Mouse (Mus musculus): ENCODE measurements around the gene Gm12845. TPM values are rescaled to one million over a fixed set of nuclear protein-coding genes. Genes with fewer than 3 reads are reported as not detected.

The Gm12845 gene
- not detected in 2 replicates for polyA plus RNA-seq (2015; fragmentation: Nextera tagmentation; extraction: Ambion mirVana)

GRCm38 (mm10) chr4:117724112-117724511 lies at the start of gene Gm12845:
Gm12845 (plus strand) TSS chr4:117724412.
- Histone ChIP-seq H3K9me3 (replicated peaks; ENCODE audit: control insufficient read depth, low read length) (no peaks in the 10 kb centered on the region), H3K27me3 (ENCODE audit: control insufficient read depth, insufficient read depth, low read depth, low read length) (no peaks in the 10 kb centered on the region), H3K4me1 (ENCODE audit: control insufficient read depth, low read depth, low read length) (no peaks in the 10 kb centered on the region), H3K4me2 (ENCODE audit: low read depth, low read length) (no peak within 1 kb of the TSS), H3K36me3 (ENCODE audit: control insufficient read depth, insufficient read depth) (no peaks in the 10 kb centered on the region), H3K9ac (ENCODE audit: low read depth, low read length) (no peak within 1 kb of the TSS), H3K4me3 (ENCODE audit: low read depth, low read length) (no peak within 1 kb of the TSS), H3K27ac (ENCODE audit: low read length) (no peak within 1 kb of the TSS)
- 53% methylated on average over 1 of the region's 1 CpGs for WGBS (ENCODE audit: insufficient replicate concordance)
- ATAC-seq (ENCODE audit: low read depth), result no peak

- H3K27ac ChIP-seq (ENCODE audit: low read length), result no peak overlapping the region
- no peak overlapping the region for H3K9ac ChIP-seq (ENCODE audit: low read depth, low read length)
- H3K27me3 ChIP-seq (ENCODE audit: control insufficient read depth, insufficient read depth, low read depth, low read length), result no peaks in the 10 kb centered on the region
- H3K36me3 ChIP-seq (ENCODE audit: control insufficient read depth, insufficient read depth), result peaks cover 15% of the 10 kb centered on the region
- H3K4me2 ChIP-seq (ENCODE audit: low read depth, low read length), result no peak overlapping the region
- H3K9me3 ChIP-seq (replicated peaks; ENCODE audit: control insufficient read depth, low read length), result no peaks in the 10 kb centered on the region
- H3K4me3 ChIP-seq (ENCODE audit: low read depth, low read length), result no peak overlapping the region
- H3K4me1 ChIP-seq (ENCODE audit: control insufficient read depth, low read depth, low read length), result peaks cover 4% of the 10 kb centered on the region
- no peak for ATAC-seq (ENCODE audit: low read depth)
- 13% methylated on average over 3 of the region's 3 CpGs for WGBS (ENCODE audit: insufficient replicate concordance)
Observed at GRCm38 (mm10) chr4:117676903-117677302, 47.3 kb upstream of the Gm12845 start.

- no peak for ATAC-seq (ENCODE audit: low read depth)
- no peaks in the 10 kb centered on the region; the same call in none of the 2 replicates for H3K36me3 ChIP-seq (ENCODE audit: control insufficient read depth, insufficient read depth)
- no peak overlapping the region; the same call in 1 of the 2 replicates for H3K4me3 ChIP-seq (ENCODE audit: low read depth, low read length)
- no peaks in the 10 kb centered on the region for H3K9me3 ChIP-seq (replicated peaks; ENCODE audit: control insufficient read depth, low read length)
- no peaks in the 10 kb centered on the region for H3K27me3 ChIP-seq (ENCODE audit: control insufficient read depth, insufficient read depth, low read depth, low read length)
- H3K4me1 ChIP-seq (ENCODE audit: control insufficient read depth, low read depth, low read length), result peaks cover 7% of the 10 kb centered on the region
- 71% methylated on average over 6 of the region's 6 CpGs for WGBS (ENCODE audit: insufficient replicate concordance)
- no peak overlapping the region for H3K27ac ChIP-seq (ENCODE audit: low read length)
- no peak overlapping the region for H3K9ac ChIP-seq (ENCODE audit: low read depth, low read length)
- H3K4me2 ChIP-seq (ENCODE audit: low read depth, low read length), result peak overlapping the region; percentile 77
Observed at GRCm38 (mm10) chr4:117680963-117681362, 43.2 kb upstream of the Gm12845 start.

DNA sequence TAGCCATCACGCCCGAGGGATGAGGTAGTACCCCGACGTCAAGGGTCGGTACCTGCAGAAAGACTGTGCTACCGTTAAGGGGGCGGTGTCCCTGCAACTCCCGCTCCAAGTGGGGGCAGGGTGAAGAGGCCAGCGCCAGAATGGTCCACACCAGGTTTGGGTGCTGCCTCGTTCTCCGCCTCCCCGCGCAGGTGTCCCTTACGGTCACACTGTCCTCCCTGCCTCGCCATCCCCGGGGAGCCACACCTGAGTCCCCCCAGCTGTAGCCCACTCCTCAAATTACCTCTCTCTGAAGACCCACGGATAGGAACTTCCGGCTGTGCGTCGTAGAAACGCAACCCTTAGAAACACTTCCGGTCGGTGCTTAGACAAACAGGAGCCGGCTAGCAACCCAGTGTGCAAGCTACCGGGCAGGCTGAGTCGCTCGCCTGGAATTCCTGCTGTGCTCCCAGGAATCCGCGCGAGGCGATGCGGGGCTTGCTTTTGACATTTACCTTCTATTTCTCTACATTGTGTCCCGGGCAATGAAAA lies 42.2 kb upstream of the Gm12845 start, which contains the start of gene Dmap1:
Dmap1 (minus strand) TSS at position 343 of the 531 bp plus-strand sequence.
- peaks cover 7% of the 10 kb centered on the region for H3K4me1 ChIP-seq (ENCODE audit: control insufficient read depth, low read depth, low read length)
- H3K9me3 ChIP-seq (replicated peaks; ENCODE audit: control insufficient read depth, low read length), result no peaks in the 10 kb centered on the region
- H3K27ac ChIP-seq (ENCODE audit: low read length), result peak within 1 kb of the TSS; percentile 37
- H3K36me3 ChIP-seq (ENCODE audit: control insufficient read depth, insufficient read depth), result no peaks in the 10 kb centered on the region; the same call in 1 of the 2 replicates
- WGBS (ENCODE audit: insufficient replicate concordance), result 0% methylated on average over 33 of the region's 33 CpGs
- no peaks in the 10 kb centered on the region for H3K27me3 ChIP-seq (ENCODE audit: control insufficient read depth, insufficient read depth, low read depth, low read length)
- peak within 1 kb of the TSS; percentile 77 for H3K4me2 ChIP-seq (ENCODE audit: low read depth, low read length)
- ATAC-seq (ENCODE audit: low read depth), result peak; percentile 85
- peak within 1 kb of the TSS; percentile 84 for H3K4me3 ChIP-seq (ENCODE audit: low read depth, low read length)
- peak within 1 kb of the TSS; percentile 88 for H3K9ac ChIP-seq (ENCODE audit: low read depth, low read length)

- peak overlapping the region; percentile 88 for H3K9ac ChIP-seq (ENCODE audit: low read depth, low read length)
- H3K27me3 ChIP-seq (ENCODE audit: control insufficient read depth, insufficient read depth, low read depth, low read length), result no peaks in the 10 kb centered on the region
- ATAC-seq (ENCODE audit: low read depth), result no peak
- H3K4me3 ChIP-seq (ENCODE audit: low read depth, low read length), result peak overlapping the region; percentile 84
- H3K4me1 ChIP-seq (ENCODE audit: control insufficient read depth, low read depth, low read length), result peaks cover 7% of the 10 kb centered on the region
- H3K36me3 ChIP-seq (ENCODE audit: control insufficient read depth, insufficient read depth), result no peaks in the 10 kb centered on the region; the same call in 1 of the 2 replicates
- H3K27ac ChIP-seq (ENCODE audit: low read length), result no peak overlapping the region
- peak overlapping the region; percentile 77 for H3K4me2 ChIP-seq (ENCODE audit: low read depth, low read length)
- no peaks in the 10 kb centered on the region for H3K9me3 ChIP-seq (replicated peaks; ENCODE audit: control insufficient read depth, low read length)
Observed at GRCm38 (mm10) chr4:117682463-117682862, 41.7 kb upstream of the Gm12845 start.

GRCm38 (mm10) chr4:117683048-117683768 lies 41.0 kb upstream of the Gm12845 start:
- Histone ChIP-seq H3K9ac (ENCODE audit: low read depth, low read length) (no peak overlapping the region), H3K27ac (ENCODE audit: low read length) (no peak overlapping the region), H3K4me3 (ENCODE audit: low read depth, low read length) (no peak overlapping the region), H3K4me2 (ENCODE audit: low read depth, low read length) (no peak overlapping the region), H3K27me3 (ENCODE audit: control insufficient read depth, insufficient read depth, low read depth, low read length) (no peaks in the 10 kb centered on the region), H3K36me3 (ENCODE audit: control insufficient read depth, insufficient read depth) (no peaks in the 10 kb centered on the region), H3K4me1 (ENCODE audit: control insufficient read depth, low read depth, low read length) (peaks cover 7% of the 10 kb centered on the region), H3K9me3 (replicated peaks; ENCODE audit: control insufficient read depth, low read length) (no peaks in the 10 kb centered on the region)
- no peak for ATAC-seq (ENCODE audit: low read depth)
- WGBS (ENCODE audit: insufficient replicate concordance), result 51% methylated on average over 6 of the region's 6 CpGs

- Histone ChIP-seq H3K36me3 (ENCODE audit: control insufficient read depth, insufficient read depth) (no peaks in the 10 kb centered on the region), H3K27ac (ENCODE audit: low read length) (no peak overlapping the region), H3K27me3 (ENCODE audit: control insufficient read depth, insufficient read depth, low read depth, low read length) (no peaks in the 10 kb centered on the region), H3K4me2 (ENCODE audit: low read depth, low read length) (no peak overlapping the region), H3K4me1 (ENCODE audit: control insufficient read depth, low read depth, low read length) (peaks cover 6% of the 10 kb centered on the region), H3K9ac (ENCODE audit: low read depth, low read length) (no peak overlapping the region), H3K4me3 (ENCODE audit: low read depth, low read length) (no peak overlapping the region), H3K9me3 (replicated peaks; ENCODE audit: control insufficient read depth, low read length) (no peaks in the 10 kb centered on the region)
- ATAC-seq (ENCODE audit: low read depth), result no peak
- WGBS (ENCODE audit: insufficient replicate concordance), result 69% methylated on average over 4 of the region's 4 CpGs
Observed at GRCm38 (mm10) chr4:117686354-117686753, 37.9 kb upstream of the Gm12845 start.

GRCm38 (mm10) chr4:117705361-117705760 lies 18.9 kb upstream of the Gm12845 start:
- Histone ChIP-seq H3K9ac (ENCODE audit: low read depth, low read length) (no peak overlapping the region), H3K9me3 (replicated peaks; ENCODE audit: control insufficient read depth, low read length) (no peaks in the 10 kb centered on the region), H3K4me2 (ENCODE audit: low read depth, low read length) (no peak overlapping the region), H3K4me1 (ENCODE audit: control insufficient read depth, low read depth, low read length) (no peaks in the 10 kb centered on the region), H3K4me3 (ENCODE audit: low read depth, low read length) (no peak overlapping the region), H3K27me3 (ENCODE audit: control insufficient read depth, insufficient read depth, low read depth, low read length) (no peaks in the 10 kb centered on the region), H3K27ac (ENCODE audit: low read length) (no peak overlapping the region), H3K36me3 (ENCODE audit: control insufficient read depth, insufficient read depth) (no peaks in the 10 kb centered on the region)
- 3% methylated on average over 7 of the region's 7 CpGs for WGBS (ENCODE audit: insufficient replicate concordance)
- ATAC-seq (ENCODE audit: low read depth), result no peak

DNA sequence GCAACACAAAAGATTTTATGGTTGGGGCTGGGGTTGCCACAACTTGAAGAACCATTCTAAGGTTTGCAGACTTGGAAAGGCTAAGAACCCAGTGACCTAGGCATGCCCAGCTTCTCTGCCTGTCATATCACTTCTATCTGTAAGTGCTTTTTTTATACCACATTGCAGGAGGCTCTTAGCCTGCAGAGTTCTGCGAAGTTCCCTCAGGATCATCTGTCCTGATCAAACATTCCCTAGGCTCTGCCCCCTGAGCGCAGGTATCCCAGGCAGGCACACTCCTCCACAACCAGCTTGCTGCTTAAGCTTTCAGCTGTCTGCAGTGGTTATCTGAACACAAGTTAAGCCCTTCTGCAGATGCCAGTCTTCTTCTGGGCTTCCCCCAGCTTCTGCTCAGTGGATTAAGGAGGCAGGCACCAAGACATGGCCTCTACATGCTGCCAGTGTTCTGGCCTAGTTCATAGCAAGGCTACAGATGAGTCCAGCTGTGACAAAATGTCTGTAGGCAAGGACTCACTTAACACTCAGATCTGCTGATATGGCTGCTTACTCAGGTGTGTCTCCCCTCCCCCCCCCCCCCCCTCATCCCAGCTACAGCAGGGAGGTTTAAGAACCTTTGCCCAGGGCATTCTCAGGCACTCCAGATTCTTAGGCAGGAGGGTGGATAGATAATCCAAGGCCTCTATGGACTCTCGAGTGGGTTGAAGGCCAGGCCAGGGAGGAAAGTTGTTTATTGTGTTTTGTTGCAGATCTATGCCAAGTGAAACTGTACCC lies 15.2 kb upstream of the Gm12845 start:
- no peak for ATAC-seq (ENCODE audit: low read depth)
- H3K27me3 ChIP-seq (ENCODE audit: control insufficient read depth, insufficient read depth, low read depth, low read length), result no peaks in the 10 kb centered on the region
- no peak overlapping the region for H3K4me2 ChIP-seq (ENCODE audit: low read depth, low read length)
- no peaks in the 10 kb centered on the region for H3K9me3 ChIP-seq (replicated peaks; ENCODE audit: control insufficient read depth, low read length)
- no peak overlapping the region for H3K27ac ChIP-seq (ENCODE audit: low read length)
- no peaks in the 10 kb centered on the region for H3K36me3 ChIP-seq (ENCODE audit: control insufficient read depth, insufficient read depth)
- no peaks in the 10 kb centered on the region for H3K4me1 ChIP-seq (ENCODE audit: control insufficient read depth, low read depth, low read length)
- H3K9ac ChIP-seq (ENCODE audit: low read depth, low read length), result no peak overlapping the region
- no peak overlapping the region for H3K4me3 ChIP-seq (ENCODE audit: low read depth, low read length)
- WGBS (ENCODE audit: insufficient replicate concordance), result 50% methylated on average over 3 of the region's 3 CpGs
